Mouse (Mus musculus) intestine, embryonic 15.5 days (tissue): ENCODE data around the gene Tab1. TPM values are rescaled to one million over a fixed set of nuclear protein-coding genes. Genes with fewer than 3 reads are reported as not detected.

ENCODE experiments used
- ATAC-seq: fragments of 200-750 bp; cut with Nextera tagmentation; 2 replicates; pipeline ENCODE4 v1.8.0; 2017; ENCODE audit warnings: moderate TSS enrichment, moderate library complexity
- H3K27ac ChIP-seq: fragments of 300-500 bp; sonication (generic); 2 replicates; pipeline ENCODE4 v1.5.1; 2015; ENCODE audit warnings: mild to moderate bottlenecking, inconsistent platforms
- H3K27me3 ChIP-seq: fragments of 300-500 bp; sonication (generic); replicated peaks from 2 replicates; pipeline ENCODE4 v1.6.1; 2015; ENCODE audit warnings: inconsistent platforms
- H3K36me3 ChIP-seq: fragments of 300-500 bp; sonication (generic); 2 replicates; pipeline ENCODE4 v1.6.1; 2015; ENCODE audit warnings: inconsistent platforms
- H3K4me1 ChIP-seq: fragments of 300-500 bp; sonication (generic); replicated peaks from 2 replicates; pipeline ENCODE4 v1.6.1; 2015; ENCODE audit warnings: inconsistent platforms
- H3K4me2 ChIP-seq: fragments of 300-500 bp; sonication (generic); replicated peaks from 2 replicates; pipeline ENCODE4 v1.6.1; 2015; ENCODE audit warnings: mild to moderate bottlenecking, inconsistent platforms
- H3K4me3 ChIP-seq: fragments of 300-500 bp; sonication (generic); replicated peaks from 2 replicates; pipeline ENCODE4 v1.5.1; 2015; ENCODE audit warnings: inconsistent platforms
- H3K9ac ChIP-seq: fragments of 300-500 bp; sonication (generic); 2 replicates; pipeline ENCODE4 v1.6.1; 2015; ENCODE audit warnings: inconsistent platforms
- H3K9me3 ChIP-seq: fragments of 300-500 bp; sonication (generic); 2 replicates; pipeline ENCODE4 v1.6.1; 2016; ENCODE audit warnings: inconsistent platforms
- WGBS: fragments of 180-500 bp; shearing (Covaris S2); methylation state at CpG from one replicate; pipeline ENCODE4 v1.1.7; 2015; 5-methylcytosine and 5-hydroxymethylcytosine counted together
- polyA plus RNA-seq: library from polyadenylated mRNA; unstranded; fragments of >200 nt; fragmentation: Nextera tagmentation; extraction: Ambion mirVana; gene quantifications from 2 replicates; pipeline ENCODE4 v1.2.1, GENCODE M21; 2015

Gene Tab1
- polyA plus RNA-seq, 1 experiment from 2014 or later = 29.0 TPM

GRCm38 (mm10) chr15:80130689-80131088 is 2.2 kb upstream of the Tab1 start:
- Histone ChIP-seq H3K27me3 (no peaks in the 10 kb centered on the region), H3K4me1 (peaks cover 14% of the 10 kb centered on the region), H3K4me2 (no peak overlapping the region), H3K9ac (no peak overlapping the region), H3K27ac (no peak overlapping the region), H3K4me3 (no peak overlapping the region), H3K36me3 (no peaks in the 10 kb centered on the region), H3K9me3 (no peaks in the 10 kb centered on the region)
- ATAC-seq = no peak
- 64% methylated on average over 5 of the region's 5 CpGs for WGBS

GRCm38 (mm10) chr15:80131421-80131820 is 1.5 kb upstream of the Tab1 start:
- Histone ChIP-seq H3K9me3 (no peaks in the 10 kb centered on the region), H3K4me1 (peaks cover 18% of the 10 kb centered on the region), H3K4me3 (no peak overlapping the region), H3K9ac (no peak overlapping the region), H3K27me3 (no peaks in the 10 kb centered on the region), H3K4me2 (no peak overlapping the region), H3K27ac (no peak overlapping the region), H3K36me3 (no peaks in the 10 kb centered on the region)
- 76% methylated on average over 6 of the region's 6 CpGs for WGBS
- ATAC-seq = no peak

GRCm38 (mm10) chr15:80132452-80132851 is 475 bp upstream of the Tab1 start:
- peaks cover 22% of the 10 kb centered on the region for H3K4me1 ChIP-seq
- no peak overlapping the region for H3K9ac ChIP-seq
- no peaks in the 10 kb centered on the region for H3K36me3 ChIP-seq
- H3K9me3 ChIP-seq = no peaks in the 10 kb centered on the region
- no peak for ATAC-seq
- H3K27ac ChIP-seq = peak overlapping the region; percentile 99; the same call in 1 of the 2 replicates
- H3K4me3 ChIP-seq = peak overlapping the region; percentile 67
- no peaks in the 10 kb centered on the region for H3K27me3 ChIP-seq
- 77% methylated on average over 9 of the region's 9 CpGs for WGBS
- H3K4me2 ChIP-seq = peak overlapping the region; percentile 87

DNA sequence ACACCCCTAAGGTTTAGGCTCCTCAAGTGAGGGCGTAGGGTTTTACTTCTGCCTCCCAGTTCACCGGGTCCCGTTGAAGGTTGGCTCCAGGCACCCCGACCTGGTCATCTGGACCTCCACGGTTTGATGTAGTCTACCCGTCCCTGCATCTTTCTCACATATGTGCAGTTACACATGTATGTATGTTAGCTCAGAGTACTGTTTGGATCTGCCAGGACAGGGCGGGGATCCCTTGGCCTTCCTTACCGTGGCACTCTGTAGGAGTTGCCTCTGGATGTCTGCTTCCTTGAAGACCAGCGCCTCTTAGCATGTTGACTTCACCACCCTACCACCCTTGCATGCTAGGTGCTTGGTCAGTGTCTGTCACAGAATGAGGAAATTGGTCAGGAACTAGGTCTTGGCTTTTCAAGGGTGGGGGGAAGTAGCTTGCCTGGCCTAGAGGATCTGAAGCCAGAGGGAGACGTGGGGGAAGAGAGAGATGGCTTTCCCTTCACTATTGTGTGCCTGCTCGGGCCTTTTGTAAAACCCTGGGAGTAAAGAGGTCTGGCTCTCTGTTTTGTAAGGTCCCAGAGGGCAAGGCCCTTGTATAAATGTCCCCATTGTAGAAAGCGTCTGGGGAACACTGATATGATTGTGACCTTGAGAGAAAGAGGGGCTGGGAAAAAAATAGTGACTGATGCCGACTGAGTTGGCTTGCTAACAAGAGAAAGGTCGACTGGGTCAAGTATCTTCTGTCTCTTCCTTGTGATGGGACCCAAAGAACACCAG is 939 bp downstream of the Tab1 start:
- H3K9me3 ChIP-seq = no peaks in the 10 kb centered on the region
- no peaks in the 10 kb centered on the region for H3K36me3 ChIP-seq
- H3K4me2 ChIP-seq = peak overlapping the region; percentile 87
- H3K27ac ChIP-seq = peak overlapping the region; percentile 99
- peak; percentile 31 for ATAC-seq
- peak overlapping the region; percentile 67 for H3K4me3 ChIP-seq
- no peaks in the 10 kb centered on the region for H3K27me3 ChIP-seq
- H3K9ac ChIP-seq = peak overlapping the region; percentile 84
- 9% methylated on average over 14 of the region's 14 CpGs for WGBS
- H3K4me1 ChIP-seq = peaks cover 28% of the 10 kb centered on the region

DNA sequence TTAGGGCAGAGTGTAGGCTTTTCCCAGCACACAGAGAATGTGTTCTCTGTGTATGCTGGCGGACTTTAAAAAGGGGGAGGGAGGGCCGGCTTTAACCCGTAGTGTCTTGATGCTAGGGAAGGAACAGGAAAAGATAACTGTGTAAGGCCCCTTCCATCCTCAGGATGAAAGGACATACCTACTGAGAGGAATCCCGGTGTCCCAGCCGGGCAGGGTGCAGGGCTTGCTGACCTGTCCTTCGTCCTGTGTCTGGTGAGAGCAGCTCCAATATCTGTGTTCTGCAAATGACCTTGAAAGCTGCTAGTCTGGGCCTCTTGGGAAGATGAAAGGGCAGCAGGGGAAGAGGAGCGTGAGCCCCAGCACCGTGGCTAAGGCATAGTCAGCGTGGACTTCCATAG is 1.5 kb downstream of the Tab1 start:
- H3K27me3 ChIP-seq = no peaks in the 10 kb centered on the region
- H3K36me3 ChIP-seq = no peaks in the 10 kb centered on the region
- H3K9me3 ChIP-seq = no peaks in the 10 kb centered on the region
- peak overlapping the region; percentile 67 for H3K4me3 ChIP-seq
- H3K4me2 ChIP-seq = peak overlapping the region; percentile 87
- peak overlapping the region; percentile 84 for H3K9ac ChIP-seq
- peaks cover 30% of the 10 kb centered on the region for H3K4me1 ChIP-seq
- WGBS = 49% methylated on average over 9 of the region's 9 CpGs
- ATAC-seq = no peak
- peak overlapping the region; percentile 99 for H3K27ac ChIP-seq

DNA sequence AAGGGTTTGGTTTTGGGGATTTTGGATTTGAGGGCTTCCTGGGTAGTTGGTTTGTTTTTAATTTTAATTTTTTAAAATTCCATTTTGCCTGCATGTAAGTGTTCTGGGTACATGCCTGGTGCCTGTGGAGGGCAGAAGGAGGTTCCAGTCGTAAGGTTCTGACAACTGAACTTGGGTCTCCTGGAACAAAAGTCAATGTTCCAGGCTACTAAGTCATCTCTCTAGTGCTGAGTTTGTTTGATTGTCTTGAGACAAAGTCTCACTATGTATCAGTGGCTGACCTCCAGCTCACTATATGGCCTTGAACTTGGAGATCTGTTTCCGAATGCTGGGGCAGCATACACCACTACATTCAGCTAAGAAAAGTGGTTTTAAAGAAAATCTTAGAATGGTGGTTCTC is 2.6 kb downstream of the Tab1 start:
- 78% methylated on average over 2 of the region's 2 CpGs for WGBS
- no peak overlapping the region for H3K9ac ChIP-seq
- no peak overlapping the region for H3K4me3 ChIP-seq
- H3K4me1 ChIP-seq = peaks cover 30% of the 10 kb centered on the region
- no peak for ATAC-seq
- H3K27me3 ChIP-seq = no peaks in the 10 kb centered on the region
- H3K9me3 ChIP-seq = no peaks in the 10 kb centered on the region
- H3K4me2 ChIP-seq = no peak overlapping the region
- H3K27ac ChIP-seq = no peak overlapping the region
- H3K36me3 ChIP-seq = no peaks in the 10 kb centered on the region

DNA sequence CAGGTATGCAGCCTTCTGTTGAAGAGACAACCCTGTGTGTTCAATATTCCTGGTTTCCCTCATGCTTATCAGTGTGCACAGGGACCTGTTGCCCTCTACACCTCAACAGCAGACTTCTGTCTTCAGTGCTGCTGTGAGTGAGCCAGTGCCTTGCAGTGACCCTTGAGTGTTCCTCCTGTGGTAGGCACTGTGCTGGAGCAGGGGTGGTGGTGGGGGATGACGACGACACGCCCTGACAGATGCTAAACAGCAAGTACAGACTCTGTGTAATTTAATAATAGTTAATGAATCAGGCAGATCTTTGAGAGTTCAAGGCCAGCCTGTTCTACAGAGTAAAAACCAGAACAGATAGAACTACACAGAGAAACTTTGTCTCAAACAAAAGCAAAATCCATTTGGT is 3.7 kb downstream of the Tab1 start:
- no peaks in the 10 kb centered on the region for H3K27me3 ChIP-seq
- no peak overlapping the region for H3K4me2 ChIP-seq
- 0 out of 2 replicates have a peak, but pooled peaks cover 5% of the 10 kb centered on the region for H3K36me3 ChIP-seq
- no peak overlapping the region for H3K9ac ChIP-seq
- H3K4me1 ChIP-seq = peaks cover 30% of the 10 kb centered on the region
- ATAC-seq = no peak
- H3K4me3 ChIP-seq = no peak overlapping the region
- 92% methylated on average over 3 of the region's 3 CpGs for WGBS
- H3K9me3 ChIP-seq = no peaks in the 10 kb centered on the region
- 0 out of 2 replicates have a peak overlapping the region, but pooled peaks have one; percentile 20 for H3K27ac ChIP-seq

- Histone ChIP-seq H3K4me3 (no peak overlapping the region), H3K27me3 (no peaks in the 10 kb centered on the region), H3K36me3 (0 out of 2 replicates have a peak, but pooled peaks cover 11% of the 10 kb centered on the region), H3K4me2 (no peak overlapping the region), H3K27ac (0 out of 2 replicates have a peak overlapping the region, but pooled peaks have one; percentile 27), H3K4me1 (peaks cover 30% of the 10 kb centered on the region), H3K9ac (no peak overlapping the region), H3K9me3 (no peaks in the 10 kb centered on the region)
- WGBS = 65% methylated on average over 17 of the region's 17 CpGs
- no peak for ATAC-seq
Observed at GRCm38 (mm10) chr15:80137945-80138791, 5.2 kb downstream of the Tab1 start.

DNA sequence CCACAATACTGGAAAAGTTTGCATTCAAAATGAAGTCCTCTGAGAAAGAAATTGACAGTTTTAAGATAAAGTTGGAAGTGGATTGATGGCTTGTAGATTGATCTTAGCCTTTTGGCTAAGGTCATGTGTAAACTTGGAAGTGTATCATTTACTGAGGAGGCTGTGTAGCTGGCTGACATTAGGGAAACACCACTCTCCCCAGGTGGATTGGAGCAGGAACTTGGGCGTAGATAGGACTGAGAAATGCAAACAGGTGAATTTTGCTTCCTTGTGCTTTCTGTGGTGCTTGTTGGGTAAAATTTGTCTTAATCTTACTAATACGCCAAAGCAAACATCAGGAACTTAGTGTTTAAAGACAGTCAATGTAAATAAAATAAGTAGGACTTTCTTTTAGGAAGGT is 7.4 kb downstream of the Tab1 start:
- ATAC-seq = no peak
- H3K36me3 ChIP-seq = 0 out of 2 replicates have a peak, but pooled peaks cover 16% of the 10 kb centered on the region
- no peak overlapping the region for H3K4me2 ChIP-seq
- 74% methylated on average over 2 of the region's 2 CpGs for WGBS
- no peak overlapping the region for H3K4me3 ChIP-seq
- H3K9me3 ChIP-seq = no peaks in the 10 kb centered on the region
- H3K27ac ChIP-seq = peak overlapping the region; percentile 36; the same call in 1 of the 2 replicates
- peaks cover 16% of the 10 kb centered on the region for H3K4me1 ChIP-seq
- no peak overlapping the region for H3K9ac ChIP-seq
- H3K27me3 ChIP-seq = no peaks in the 10 kb centered on the region

- Histone ChIP-seq H3K36me3 (peaks cover 16% of the 10 kb centered on the region; the same call in 1 of the 2 replicates), H3K27ac (peak overlapping the region; percentile 36; the same call in 1 of the 2 replicates)
- no peak for ATAC-seq
Observed at GRCm38 (mm10) chr15:80140878-80141277, 8.0 kb downstream of the Tab1 start.

GRCm38 (mm10) chr15:80142130-80142529 is 9.2 kb downstream of the Tab1 start:
- 92% methylated on average over 3 of the region's 3 CpGs for WGBS
- no peak overlapping the region for H3K9ac ChIP-seq
- H3K36me3 ChIP-seq = peaks cover 16% of the 10 kb centered on the region; the same call in 1 of the 2 replicates
- no peak overlapping the region for H3K27ac ChIP-seq
- no peaks in the 10 kb centered on the region for H3K9me3 ChIP-seq
- no peak for ATAC-seq
- H3K4me3 ChIP-seq = no peak overlapping the region
- H3K4me1 ChIP-seq = peaks cover 9% of the 10 kb centered on the region
- H3K4me2 ChIP-seq = no peak overlapping the region
- no peaks in the 10 kb centered on the region for H3K27me3 ChIP-seq

More at GRCm38 (mm10) chr15:80140878-80141277, 8.0 kb downstream of the Tab1 start:
- Histone ChIP-seq H3K9me3 (no peaks in the 10 kb centered on the region), H3K4me3 (no peak overlapping the region), H3K4me2 (no peak overlapping the region), H3K27me3 (no peaks in the 10 kb centered on the region), H3K4me1 (peaks cover 16% of the 10 kb centered on the region), H3K9ac (no peak overlapping the region)
- 68% methylated on average over 3 of the region's 3 CpGs for WGBS

- Histone ChIP-seq H3K9ac (no peak overlapping the region), H3K36me3 (peaks cover 16% of the 10 kb centered on the region; the same call in 1 of the 2 replicates), H3K9me3 (no peaks in the 10 kb centered on the region), H3K4me1 (peaks cover 4% of the 10 kb centered on the region; the same call in 1 of the 2 replicates), H3K27ac (no peak overlapping the region), H3K27me3 (no peaks in the 10 kb centered on the region), H3K4me3 (no peak overlapping the region), H3K4me2 (no peak overlapping the region)
- no peak for ATAC-seq
- WGBS = 93% methylated on average over 6 of the region's 6 CpGs
Observed at GRCm38 (mm10) chr15:80143760-80144159, 10.8 kb downstream of the Tab1 start.
